In genomic region chr10:79745411-79745810, GRCm38 (mm10) we compare ENCODE assay signal across 8 mouse cellular contexts. TPM values are rescaled to one million over a fixed set of nuclear protein-coding genes. Genes with fewer than 3 reads are reported as not detected.
A peak's percentile ranks its signal among the peaks of the same experiment; 100 is the strongest.
DNase-seq lines count a peak whose midpoint lies in the region; ATAC-seq and TF ChIP-seq lines count a peak whose summit lies in the region.

No protein-coding gene starts in this region.

- peak overlapping the region; percentile 62; the same call in 1 of the 2 replicates for H3K4me2 ChIP-seq in forebrain, embryonic 11.5 days (ENCODE audit: low read depth, low read length, severe bottlenecking)
- peak overlapping the region; percentile 63 for H3K4me2 ChIP-seq in neural tube, embryonic 12.5 days (replicated peaks)

- WGBS in kidney, adult 2 months, result 55% methylated on average over 3 of the region's 3 CpGs
- 94% methylated on average over 3 of the region's 3 CpGs for WGBS in forebrain, embryonic 11.5 days
- 96% methylated on average over 3 of the region's 3 CpGs for WGBS in neural tube, embryonic 12.5 days

- no peak for TF ChIP-seq CTCF in kidney, adult 2 months (conservative IDR thresholded peaks at IDR 0.05; ENCODE audit: insufficient read depth, insufficient read length, low read depth, low read length)

- H3K9ac ChIP-seq in forebrain, embryonic 11.5 days (ENCODE audit: low read length), result no peak overlapping the region; the same call in 1 of the 2 replicates
- no peak overlapping the region for H3K9ac ChIP-seq in neural tube, embryonic 12.5 days

- H3K36me3 ChIP-seq in kidney, adult 2 months (ENCODE audit: control insufficient read depth, insufficient read depth, low read length), result peaks cover 2% of the 10 kb centered on the region; the same call in 1 of the 2 replicates
- peaks cover 5% of the 10 kb centered on the region for H3K36me3 ChIP-seq in forebrain, embryonic 11.5 days (ENCODE audit: control insufficient read depth, insufficient read depth, low read length)
- peaks cover 40% of the 10 kb centered on the region for H3K36me3 ChIP-seq in neural tube, embryonic 12.5 days

- H3K27me3 ChIP-seq in kidney, adult 2 months (replicated peaks; ENCODE audit: control insufficient read depth, insufficient read depth, low read length), result no peaks in the 10 kb centered on the region
- H3K27me3 ChIP-seq in forebrain, embryonic 11.5 days (ENCODE audit: control insufficient read depth, insufficient read depth, low read length), result no peaks in the 10 kb centered on the region
- no peaks in the 10 kb centered on the region for H3K27me3 ChIP-seq in neural tube, embryonic 12.5 days (replicated peaks)

- H3K4me1 ChIP-seq in kidney, adult 2 months (ENCODE audit: control insufficient read depth, insufficient read depth, low read length), result peaks cover 10% of the 10 kb centered on the region; the same call in 1 of the 2 replicates
- peaks cover 4% of the 10 kb centered on the region; the same call in 1 of the 2 replicates for H3K4me1 ChIP-seq in forebrain, embryonic 11.5 days (replicated peaks; ENCODE audit: control insufficient read depth, insufficient read depth, low read length)
- H3K4me1 ChIP-seq in neural tube, embryonic 12.5 days, result peaks cover 7% of the 10 kb centered on the region; the same call in 1 of the 2 replicates

- H3K27ac ChIP-seq in kidney, adult 2 months (ENCODE audit: insufficient read depth, low read depth, low read length), result no peak overlapping the region
- H3K27ac ChIP-seq in forebrain, embryonic 11.5 days (ENCODE audit: low read depth, low read length), result no peak overlapping the region
- no peak overlapping the region for H3K27ac ChIP-seq in neural tube, embryonic 12.5 days

- TF ChIP-seq POLR2A in kidney, adult 2 months (IDR thresholded peaks at IDR 0.05; ENCODE audit: low read depth, low read length), result no peak

- DNase-seq in kidney, adult 2 months, result peak; percentile 53
- DNase-seq in kidney, postnatal 10 days, result no peak
- no peak for DNase-seq in forebrain, embryonic 11.5 days (ENCODE audit: low spot score)
- peak; percentile 37 for DNase-seq in kidney, postnatal 14 days
- DNase-seq in right cerebral cortex, adult 2 months (ENCODE audit: low spot score in 2 of 2), result no peak
- no peak for DNase-seq in gastrocnemius, postnatal 25 days

- ATAC-seq in forebrain, embryonic 11.5 days (replicated peaks; ENCODE audit: low FRiP score), result no peak
- no peak for ATAC-seq in neural tube, embryonic 12.5 days (ENCODE audit: low FRiP score, low read depth)
- ATAC-seq in inflammation-experienced regulatory T-cells, adult 6 months, result no peak

- H3K9me3 ChIP-seq in forebrain, embryonic 11.5 days (ENCODE audit: control insufficient read depth, low read length), result no peaks in the 10 kb centered on the region
- 0 out of 2 replicates have a peak, but pooled peaks cover 3% of the 10 kb centered on the region for H3K9me3 ChIP-seq in neural tube, embryonic 12.5 days

- peak overlapping the region; percentile 15; the same call in 1 of the 2 replicates for H3K4me3 ChIP-seq in kidney, adult 2 months (ENCODE audit: insufficient read depth, low read depth, low read length)
- H3K4me3 ChIP-seq in forebrain, embryonic 11.5 days (ENCODE audit: low read depth, low read length), result peak overlapping the region; percentile 42
- H3K4me3 ChIP-seq in neural tube, embryonic 12.5 days, result no peak overlapping the region

RNA-seq across cellular contexts. Expression of gene Polrmt, which starts 1.0 kb away (rescaled TPM):
- 66.3 and 77.9 TPM in 2 replicates for polyA plus RNA-seq in kidney, adult 2 months (2012; rRNA removed)
- polyA plus RNA-seq in forebrain, embryonic 11.5 days (2014; fragmentation: Nextera tagmentation; extraction: Ambion mirVana), result 41.1 and 44.8 TPM in 2 replicates
- 44.7 and 44.9 TPM in 2 replicates for polyA plus RNA-seq in neural tube, embryonic 12.5 days (2016; fragmentation: Nextera tagmentation; extraction: Ambion mirVana)
- 10 to 100 TPM; 26.7 to 27.2 TPM for total RNA-seq in gastrocnemius, postnatal 25 days (2021)
- 10 to 100 TPM; 10.6 to 19.2 (median 17.1) TPM for polyA plus RNA-seq in inflammation-experienced regulatory T-cells, adult 6 months (2017; shearing (Covaris generic))

RNA-seq across cellular contexts. Expression of gene Fgf22, which starts 9.5 kb away (rescaled TPM):
- not detected in 2 replicates for polyA plus RNA-seq in kidney, adult 2 months (2012; rRNA removed)
- 0.36 and 0.40 TPM in 2 replicates for polyA plus RNA-seq in forebrain, embryonic 11.5 days (2014; fragmentation: Nextera tagmentation; extraction: Ambion mirVana)
- polyA plus RNA-seq in neural tube, embryonic 12.5 days (2016; fragmentation: Nextera tagmentation; extraction: Ambion mirVana), result 0.55 and 1.2 TPM in 2 replicates
- total RNA-seq in gastrocnemius, postnatal 25 days (2021), result not detected
- polyA plus RNA-seq in inflammation-experienced regulatory T-cells, adult 6 months (2017; shearing (Covaris generic)), result under 1 TPM in 1 of 3 experiments, not detected in 2; 0.24 TPM

RNA-seq across cellular contexts. Expression of gene Rnf126, which starts 21.3 kb away (rescaled TPM):
- 90.2 and 122 TPM in 2 replicates for polyA plus RNA-seq in kidney, adult 2 months (2012; rRNA removed)
- 118 TPM in 2 replicates for polyA plus RNA-seq in forebrain, embryonic 11.5 days (2014; fragmentation: Nextera tagmentation; extraction: Ambion mirVana)
- 115 and 118 TPM in 2 replicates for polyA plus RNA-seq in neural tube, embryonic 12.5 days (2016; fragmentation: Nextera tagmentation; extraction: Ambion mirVana)
- 10 to 100 TPM; 27.4 to 33.4 TPM for total RNA-seq in gastrocnemius, postnatal 25 days (2021)
- 1 to 10 TPM; 2.1 to 2.8 (median 2.7) TPM for polyA plus RNA-seq in inflammation-experienced regulatory T-cells, adult 6 months (2017; shearing (Covaris generic))

RNA-seq across cellular contexts. Expression of gene Hcn2, which starts 29.0 kb away (rescaled TPM):
- 1.5 and 1.9 TPM in 2 replicates for polyA plus RNA-seq in kidney, adult 2 months (2012; rRNA removed)
- polyA plus RNA-seq in forebrain, embryonic 11.5 days (2014; fragmentation: Nextera tagmentation; extraction: Ambion mirVana), result 0.15 and 0.40 TPM in 2 replicates
- polyA plus RNA-seq in neural tube, embryonic 12.5 days (2016; fragmentation: Nextera tagmentation; extraction: Ambion mirVana), result 0.61 and 0.79 TPM in 2 replicates
- under 1 TPM; 0.67 TPM for total RNA-seq in gastrocnemius, postnatal 25 days (2021)
- polyA plus RNA-seq in inflammation-experienced regulatory T-cells, adult 6 months (2017; shearing (Covaris generic)), result not detected

RNA-seq across cellular contexts. Expression of gene Fstl3, which starts 31.7 kb away (rescaled TPM):
- polyA plus RNA-seq in kidney, adult 2 months (2012; rRNA removed), result 17.0 and 24.1 TPM in 2 replicates
- polyA plus RNA-seq in forebrain, embryonic 11.5 days (2014; fragmentation: Nextera tagmentation; extraction: Ambion mirVana), result 0.41 and 1.0 TPM in 2 replicates
- polyA plus RNA-seq in neural tube, embryonic 12.5 days (2016; fragmentation: Nextera tagmentation; extraction: Ambion mirVana), result 1.5 and 2.0 TPM in 2 replicates
- total RNA-seq in gastrocnemius, postnatal 25 days (2021), result 1 to 10 TPM; 2.0 to 2.1 TPM
- 1 to 10 TPM in 1 of 3 experiments, under 1 TPM in 1, not detected in 1; 0.21 to 1.2 TPM for polyA plus RNA-seq in inflammation-experienced regulatory T-cells, adult 6 months (2017; shearing (Covaris generic))

Comparison
In these comparisons a context has a peak if more than half of its experiments do, and no peak if none do; other contexts are left out.
1. DNase-seq: peak in kidney, adult 2 months (single experiment) and kidney, postnatal 14 days (single experiment); none in kidney, postnatal 10 days (single experiment), forebrain, embryonic 11.5 days (single experiment), right cerebral cortex, adult 2 months (0 of 2) and gastrocnemius, postnatal 25 days (single experiment).
2. RNA of gene Rnf126, which starts 21.3 kb away (polyA plus RNA-seq): 118 TPM in forebrain, embryonic 11.5 days, 115 to 118 TPM in neural tube, embryonic 12.5 days and 90.2 to 122 TPM in kidney, adult 2 months; 2.1 to 2.8 TPM in inflammation-experienced regulatory T-cells, adult 6 months; every median in the first group is over 10 times any median in the second.